Comparison of ENCODE assay signal across 13 mouse cellular contexts in the genomic region with DNA sequence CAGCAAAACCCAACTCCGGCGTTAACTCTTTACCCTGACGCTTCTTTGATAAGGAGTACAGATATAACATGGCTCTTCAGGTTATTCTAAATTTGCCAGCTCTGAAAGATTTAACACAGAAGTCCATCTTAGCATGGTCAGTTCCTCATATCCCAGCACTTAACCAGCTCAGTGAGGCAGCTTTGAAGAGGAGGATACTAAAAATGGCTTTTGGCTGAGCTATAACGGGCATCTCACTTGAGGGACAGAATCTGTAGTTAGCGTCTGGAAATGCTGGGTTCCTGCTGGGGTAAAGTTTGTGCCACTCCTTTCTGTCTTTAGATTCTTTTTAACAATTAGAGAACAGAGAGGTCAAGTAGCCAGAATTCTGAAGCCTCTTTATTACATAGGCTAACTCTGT.
"Had no signal": no experiment of that assay in that cellular context is flagged by ENCODE, and none has a peak within 500 bp of the region (broad histone marks: within the 10 kb centered on the region; RNA-seq: fewer than 3 reads in every experiment).

No protein-coding gene starts in this region.

- H3K27me3 ChIP-seq: liver, embryonic 15.5 days; midbrain, embryonic 13.5 days had no signal

- H3K4me3 ChIP-seq: layer of hippocampus, adult 2 months; limb, embryonic 10.5 days; liver, embryonic 15.5 days; midbrain, embryonic 13.5 days had no signal

- ATAC-seq: lung, postnatal 0 days; midbrain, embryonic 13.5 days had no signal

- H3K4me2 ChIP-seq: liver, embryonic 11.5 days; liver, embryonic 15.5 days; midbrain, embryonic 13.5 days had no signal

- DNase-seq: kidney, postnatal 10 days; kidney, postnatal 4 days; lung, adult 2 months; lung, postnatal 36 days; right cerebral cortex, postnatal 14 days; thymus, adult 2 months; thymus, postnatal 25 days had no signal

- H3K9me3 ChIP-seq: limb, embryonic 10.5 days; liver, embryonic 15.5 days; midbrain, embryonic 13.5 days had no signal

- H3K36me3 ChIP-seq: limb, embryonic 10.5 days; liver, embryonic 15.5 days; midbrain, embryonic 13.5 days had no signal

- H3K9ac ChIP-seq: liver, embryonic 15.5 days; midbrain, embryonic 13.5 days had no signal

- H3K27ac ChIP-seq: layer of hippocampus, adult 2 months; limb, embryonic 10.5 days; liver, embryonic 15.5 days; midbrain, embryonic 13.5 days had no signal

- H3K4me1 ChIP-seq: liver, embryonic 15.5 days; midbrain, embryonic 13.5 days had no signal
